Mouse (Mus musculus) stomach, postnatal 0 days (tissue): ENCODE data around the gene Slc9a6.

Experiments used
- CTCF ChIP-seq: IDR thresholded peaks from 2 replicates; pipeline ENCODE4 v1.5.1; 2016; ENCODE audit warnings: antibody characterized with exemption, low read depth, mild to moderate bottlenecking, moderate library complexity
- EP300 ChIP-seq: optimal IDR thresholded peaks from 2 replicates; pipeline ENCODE3; 2016; ENCODE audit warnings: antibody characterized with exemption

DNA sequence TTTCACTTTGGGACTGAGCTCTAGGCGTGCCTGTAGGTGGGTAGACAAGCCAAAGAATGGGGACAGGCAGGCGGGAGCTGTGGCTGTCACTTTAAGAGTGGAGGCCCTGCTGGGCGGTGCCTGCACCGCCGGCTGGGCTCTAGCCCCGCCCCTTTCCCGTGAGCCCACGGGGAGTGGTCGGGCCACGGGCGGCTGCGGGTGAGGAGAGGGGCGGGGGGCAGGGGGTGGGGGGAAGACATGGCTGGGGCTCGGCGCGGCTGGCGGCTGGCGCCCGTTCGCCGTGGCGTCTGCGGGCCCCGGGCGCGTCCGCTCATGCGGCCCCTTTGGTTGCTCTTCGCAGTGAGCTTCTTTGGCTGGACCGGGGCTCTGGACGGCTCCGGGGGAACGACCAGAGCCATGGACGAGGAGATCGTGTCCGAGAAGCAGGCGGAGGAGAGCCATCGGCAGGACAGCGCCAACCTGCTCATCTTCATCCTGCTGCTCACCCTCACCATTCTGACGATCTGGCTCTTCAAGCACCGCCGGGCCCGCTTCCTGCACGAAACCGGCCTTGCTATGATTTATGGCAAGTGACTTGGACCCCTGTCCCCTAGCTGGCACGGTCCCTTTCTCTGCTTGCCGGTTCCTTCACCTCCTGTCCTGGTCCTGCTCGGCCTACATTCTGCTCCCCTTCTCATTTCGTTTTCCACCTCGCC lies at the start of gene Slc9a6:
- TF ChIP-seq CTCF: no peak
- TF ChIP-seq EP300: no peak
